Mouse (Mus musculus): ENCODE results near the gene Ehmt2.
"Not testable (repeated sequence)": the region's sequence is repeated elsewhere in the genome, so short reads cannot be mapped to it uniquely, and the experiment has no call there.

Ehmt2 gene

DNA sequence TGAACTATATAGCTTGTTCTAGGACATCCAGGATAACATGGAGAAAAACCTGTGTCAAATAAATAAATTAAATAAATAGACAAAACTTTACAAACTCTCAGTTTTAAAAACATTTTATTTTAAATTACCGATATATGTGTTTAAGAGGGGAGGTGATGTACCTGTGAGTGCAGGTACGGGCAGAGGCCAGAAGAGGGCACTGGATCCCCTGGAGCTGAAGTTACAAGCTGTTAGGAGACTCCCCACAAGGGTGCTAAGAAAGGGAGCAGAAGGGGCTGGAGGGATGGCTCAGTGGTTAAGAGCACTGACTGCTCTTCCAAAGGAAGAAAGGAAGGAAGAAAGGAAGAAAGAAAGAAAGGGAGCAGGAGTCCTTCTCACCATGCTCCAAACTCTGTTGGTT, 6.9 kb upstream of the Ehmt2 start:
- no peak for DNase-seq (ENCODE audit: low read depth, low spot score)

DNA sequence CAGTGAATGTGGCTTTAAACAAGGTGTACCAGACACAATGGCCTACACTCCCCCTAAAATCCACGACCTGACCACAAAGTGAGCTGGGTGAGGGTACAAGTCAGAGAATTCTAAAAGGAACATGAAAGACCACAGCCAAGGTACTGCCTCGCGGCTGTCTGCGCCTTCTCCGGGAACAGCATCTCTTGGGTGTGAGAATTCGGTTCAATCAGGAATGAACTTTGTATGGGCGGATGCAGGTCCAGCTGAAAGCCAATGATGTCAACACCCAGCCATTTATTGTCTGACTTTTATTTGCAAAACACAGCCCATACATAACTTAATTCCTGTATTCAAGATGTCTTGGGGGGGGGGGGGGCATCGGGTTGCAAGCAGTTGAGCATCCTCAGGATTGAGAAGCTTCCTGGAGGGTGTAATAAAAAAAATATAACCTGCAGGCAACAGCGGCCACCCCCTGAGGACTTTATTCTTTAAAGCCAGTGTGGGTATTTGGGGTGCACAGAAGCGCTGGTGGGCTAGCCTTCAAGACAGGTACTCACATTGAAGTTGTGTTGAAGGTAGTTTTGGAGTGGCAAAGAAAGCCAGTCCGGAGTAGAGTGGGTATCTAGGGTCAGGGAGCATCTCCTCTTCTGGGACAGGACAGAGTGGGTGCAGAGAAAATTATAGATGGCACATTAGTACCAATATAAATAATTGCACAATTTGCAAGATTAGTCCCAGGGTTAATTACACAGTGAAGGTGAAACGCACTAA, 5.0 kb upstream of the Ehmt2 start:
- DNase-seq (ENCODE audit: low read depth, low spot score): no peak

DNA sequence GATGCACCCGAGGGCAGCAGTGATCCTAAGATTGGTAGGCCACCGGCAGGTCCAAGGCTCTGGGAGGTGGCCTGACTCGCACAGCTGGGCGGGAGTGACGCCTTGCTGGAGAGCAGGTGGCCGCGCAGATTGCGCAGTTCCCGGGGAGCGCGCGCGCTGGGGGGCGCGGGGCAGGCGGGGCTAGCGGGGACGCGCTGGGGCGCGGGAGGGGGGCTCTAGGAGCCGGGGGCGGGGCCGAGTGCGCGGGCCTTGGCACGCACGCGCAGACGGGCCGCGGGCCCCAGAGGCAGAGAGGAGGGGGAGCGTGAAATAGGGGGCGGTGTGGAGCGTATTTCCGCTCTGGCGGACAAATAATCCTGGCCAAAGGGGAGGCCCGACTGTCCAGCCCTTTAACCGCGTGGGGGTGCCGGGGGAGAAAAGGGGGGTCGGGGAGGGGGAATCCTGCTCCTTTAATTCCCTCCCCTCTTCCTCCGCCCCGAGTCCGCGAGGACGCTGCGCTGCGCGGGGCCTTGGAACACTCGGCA, 4.1 kb upstream of the Ehmt2 start:
- DNase-seq (ENCODE audit: low read depth, low spot score): peak; percentile 55

DNA sequence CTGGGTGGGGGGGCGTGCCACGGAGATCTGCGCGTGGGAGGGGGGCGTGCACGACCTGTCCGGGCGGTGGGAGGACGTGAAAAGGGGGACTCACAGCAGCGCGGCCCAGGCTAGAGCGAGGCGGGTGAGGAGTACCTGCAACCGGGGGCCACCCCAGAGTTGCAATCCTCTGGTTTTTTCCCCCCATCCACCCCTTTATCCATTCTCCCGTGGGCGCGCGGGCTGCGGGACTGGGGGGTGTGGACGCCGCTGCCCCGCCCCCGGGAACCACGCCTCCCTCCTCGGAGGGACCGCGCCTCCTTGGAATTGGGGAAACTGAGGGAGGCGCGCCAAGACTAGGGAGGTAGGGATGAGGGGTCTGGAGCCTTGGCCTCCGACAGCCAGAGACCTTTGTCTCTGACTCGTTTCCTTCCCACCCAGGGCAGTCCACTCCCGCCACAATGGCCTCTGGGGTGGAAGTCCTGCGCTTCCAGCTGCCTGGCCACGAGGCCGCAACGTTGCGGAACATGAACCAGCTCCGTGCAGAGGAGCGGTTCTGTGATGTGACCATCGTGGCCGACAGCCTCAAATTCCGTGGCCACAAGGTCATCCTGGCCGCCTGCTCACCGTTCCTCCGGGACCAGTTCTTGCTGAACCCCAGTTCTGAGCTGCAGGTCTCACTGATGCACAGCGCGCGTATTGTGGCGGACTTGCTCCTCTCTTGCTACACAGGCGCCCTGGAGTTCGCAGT, 3.3 kb upstream of the Ehmt2 start:
- no peak for DNase-seq (ENCODE audit: low read depth, low spot score)

DNA sequence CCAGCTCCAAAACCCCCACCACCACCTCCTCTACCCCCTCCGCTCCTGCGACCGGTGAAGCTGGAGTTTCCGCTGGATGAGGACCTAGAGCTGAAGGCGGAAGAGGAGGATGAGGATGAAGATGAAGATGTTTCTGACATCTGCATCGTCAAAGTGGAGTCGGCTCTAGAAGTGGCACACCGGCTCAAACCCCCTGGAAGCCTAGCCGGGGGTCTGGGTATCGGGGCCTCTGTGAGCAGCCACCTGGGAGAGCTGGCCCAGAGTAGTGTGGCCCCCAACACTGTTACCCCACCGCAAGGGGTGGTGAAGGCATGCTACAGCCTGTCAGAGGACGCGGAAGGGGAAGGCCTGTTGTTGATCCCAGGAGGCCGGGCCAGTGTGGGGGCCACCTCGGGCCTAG, 2.5 kb upstream of the Ehmt2 start:
- no peak for DNase-seq (ENCODE audit: low read depth, low spot score)

DNA sequence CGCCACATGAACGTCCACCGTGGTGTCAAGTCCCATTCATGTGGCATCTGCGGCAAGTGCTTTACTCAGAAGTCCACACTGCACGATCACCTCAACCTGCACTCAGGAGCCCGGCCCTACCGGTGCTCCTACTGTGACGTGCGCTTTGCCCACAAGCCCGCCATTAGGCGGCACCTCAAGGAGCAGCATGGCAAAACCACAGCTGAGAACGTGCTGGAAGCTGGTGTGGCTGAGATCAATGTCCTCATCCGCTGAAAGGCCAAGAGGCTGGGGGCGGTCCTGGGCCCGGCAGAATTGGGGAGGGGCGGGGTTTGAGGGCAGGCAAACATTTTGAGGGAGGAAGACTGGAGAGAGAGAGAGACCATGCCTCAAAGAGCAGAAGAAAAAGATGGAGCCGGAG, 1.9 kb upstream of the Ehmt2 start:
- no peak for DNase-seq (ENCODE audit: low read depth, low spot score)

DNA sequence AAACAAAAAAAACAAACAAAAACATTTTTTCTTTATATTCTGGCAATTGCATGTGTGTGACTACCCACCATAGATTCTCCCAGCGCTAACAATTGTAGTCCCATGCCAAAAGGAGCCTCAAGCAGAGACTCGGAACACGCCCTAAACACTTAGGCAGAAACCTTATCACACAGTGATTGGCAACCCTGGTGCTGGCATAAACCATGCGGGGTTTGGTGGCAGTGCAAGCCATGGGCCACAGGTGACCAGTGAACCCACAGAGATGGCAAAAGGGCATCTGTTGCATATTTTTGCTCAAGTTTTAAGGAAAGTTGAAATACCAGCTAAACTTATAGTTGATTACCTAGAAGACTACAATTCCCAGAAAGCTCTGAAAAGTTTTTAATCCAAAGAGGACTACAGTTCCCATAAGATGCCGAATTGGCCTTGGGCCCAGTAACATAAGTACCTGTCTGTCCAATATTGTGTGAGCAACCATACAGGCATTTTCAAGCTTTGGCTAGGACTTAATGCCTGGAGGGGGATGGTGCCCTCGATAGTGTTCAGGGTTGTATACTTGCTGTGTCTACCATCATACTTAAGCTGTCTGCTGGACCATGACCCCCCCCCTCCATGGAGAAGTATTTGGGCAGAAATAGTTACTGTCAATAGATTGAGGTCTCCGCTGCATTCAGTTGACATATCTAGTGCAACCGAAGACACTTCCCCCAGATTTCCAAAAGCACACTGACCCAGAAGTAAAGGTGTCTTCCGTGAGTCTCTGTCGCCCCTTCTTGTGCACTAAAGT, 703 bp upstream of the Ehmt2 start:
- no peak for DNase-seq (ENCODE audit: low read depth, low spot score)

DNA sequence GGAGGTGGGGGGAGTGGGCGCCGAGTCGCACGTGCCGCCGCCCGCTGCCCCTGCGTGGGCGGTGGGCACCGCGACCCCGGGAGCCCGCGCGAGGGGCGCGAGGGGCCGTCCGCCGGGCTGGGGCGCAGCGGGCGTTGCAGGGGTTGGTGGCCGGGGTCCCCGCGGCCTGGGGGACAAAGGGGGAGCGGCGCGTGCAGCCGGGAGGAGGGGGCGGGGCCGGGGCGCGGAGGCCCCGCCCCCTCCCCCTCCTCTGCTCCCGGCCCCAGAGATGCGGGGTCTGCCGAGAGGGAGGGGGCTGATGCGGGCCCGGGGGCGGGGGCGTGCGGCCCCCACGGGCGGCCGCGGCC, 410 bp downstream of the Ehmt2 start:
- no peak for DNase-seq (ENCODE audit: low read depth, low spot score)

DNA sequence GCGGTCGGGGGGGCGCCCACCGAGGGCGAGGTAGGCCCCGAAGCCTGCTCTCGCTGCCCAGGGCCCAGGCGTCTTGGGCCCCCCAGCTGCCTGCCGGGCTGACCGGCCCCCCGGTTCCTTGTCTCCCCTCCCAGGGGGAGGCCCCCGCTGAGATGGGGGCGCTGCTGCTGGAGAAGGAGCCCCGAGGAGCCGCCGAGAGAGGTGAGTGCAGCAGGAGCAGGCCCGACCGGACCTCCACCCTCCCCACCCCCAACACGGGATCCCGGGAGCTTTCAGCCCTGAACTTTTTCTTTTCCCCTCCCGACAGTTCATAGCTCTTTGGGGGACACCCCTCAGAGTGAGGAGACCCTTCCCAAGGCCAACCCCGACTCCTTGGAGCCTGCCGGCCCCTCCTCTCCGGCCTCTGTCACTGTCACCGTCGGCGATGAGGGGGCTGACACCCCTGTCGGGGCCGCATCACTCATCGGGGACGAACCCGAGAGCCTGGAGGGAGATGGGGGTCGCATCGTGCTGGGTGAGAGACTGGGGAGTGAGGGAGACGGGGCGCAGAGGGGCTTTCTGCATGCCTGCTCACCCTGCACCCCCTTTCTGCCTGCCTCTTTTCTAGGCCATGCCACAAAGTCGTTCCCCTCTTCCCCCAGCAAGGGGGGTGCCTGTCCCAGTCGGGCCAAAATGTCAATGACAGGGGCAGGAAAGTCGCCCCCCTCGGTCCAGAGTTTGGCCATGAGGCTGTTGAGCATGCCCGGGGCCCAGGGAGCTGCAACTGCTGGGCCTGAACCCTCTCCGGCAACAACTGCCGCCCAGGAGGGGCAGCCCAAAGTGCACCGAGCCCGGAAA, 1.0 kb downstream of the Ehmt2 start:
- DNase-seq (ENCODE audit: low read depth, low spot score): no peak

DNA sequence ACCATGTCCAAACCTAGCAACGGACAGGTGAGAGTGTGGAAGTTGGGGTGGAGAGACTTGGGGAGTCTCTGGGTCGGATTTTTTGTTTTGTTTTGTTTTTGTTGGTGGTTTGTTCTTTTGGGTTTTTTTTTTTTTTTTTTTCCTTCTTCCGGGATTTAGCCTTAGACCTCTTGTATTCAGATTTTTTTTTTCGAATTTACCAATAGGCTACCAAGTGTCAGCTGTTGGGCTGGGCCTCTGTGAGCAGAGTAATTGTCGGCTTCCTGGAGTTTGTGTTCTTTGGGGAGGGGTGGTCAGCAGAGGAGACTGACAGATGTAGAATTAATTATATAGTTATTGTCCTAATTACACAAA, 1.6 kb downstream of the Ehmt2 start:
- DNase-seq (ENCODE audit: low read depth, low spot score): no peak

DNA sequence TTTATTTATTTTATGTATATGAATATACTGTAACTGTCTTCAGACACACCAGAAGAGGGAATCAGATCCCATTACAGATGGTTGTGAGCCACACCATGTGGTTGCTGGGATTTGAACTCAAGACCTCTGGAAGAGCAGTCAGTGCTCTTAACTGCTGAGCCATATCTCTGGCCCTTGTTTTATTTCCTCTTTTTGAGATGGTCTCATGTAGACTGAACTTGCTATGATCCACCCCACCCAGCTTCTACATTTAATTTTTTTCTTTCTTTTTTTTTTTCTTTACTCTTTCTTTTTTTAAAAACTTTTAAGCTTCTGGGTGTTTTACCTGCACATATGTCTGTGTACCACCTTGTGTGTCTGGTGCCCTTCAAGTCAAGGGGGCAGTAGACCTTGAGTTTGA, 2.6 kb downstream of the Ehmt2 start:
- DNase-seq (ENCODE audit: low read depth, low spot score): not testable (repeated sequence)

DNA sequence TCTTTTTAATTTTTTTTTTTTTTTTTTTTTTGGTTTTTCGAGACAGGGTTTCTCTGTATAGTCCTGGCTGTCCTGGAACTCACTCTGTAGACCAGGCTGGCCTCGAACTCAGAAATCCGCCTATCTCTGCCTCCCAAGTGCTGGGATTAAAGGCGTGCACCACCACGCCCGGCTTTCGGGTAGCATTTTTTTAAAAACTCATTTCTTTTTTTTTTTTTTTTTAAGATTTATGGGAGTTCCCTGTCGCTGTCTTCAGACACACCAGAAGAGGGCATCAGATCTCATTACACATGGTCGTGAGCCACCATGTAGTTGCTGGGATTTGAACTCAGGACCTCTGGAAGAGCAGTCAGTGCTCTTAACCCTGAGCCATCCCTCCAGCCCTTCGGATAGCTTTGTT, 3.7 kb downstream of the Ehmt2 start:
- not testable (repeated sequence) for DNase-seq (ENCODE audit: low read depth, low spot score)

DNA sequence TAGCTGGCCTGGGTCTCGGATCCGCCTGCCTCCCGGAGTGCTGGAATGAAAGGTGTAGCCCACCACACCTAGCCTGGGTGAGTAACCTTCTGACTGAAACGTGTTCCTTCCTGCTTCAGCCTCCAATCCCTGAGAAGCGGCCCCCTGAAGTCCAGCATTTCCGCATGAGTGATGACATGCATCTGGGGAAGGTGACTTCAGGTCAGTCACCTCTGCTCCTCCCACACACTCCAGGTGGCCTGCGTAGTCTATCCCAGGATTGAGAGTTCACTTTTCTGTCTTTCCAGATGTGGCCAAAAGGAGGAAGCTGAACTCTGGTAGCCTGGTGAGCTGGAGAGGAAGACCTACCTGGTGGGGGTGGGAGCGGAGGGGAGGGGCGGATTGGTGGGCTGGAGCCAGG, 4.6 kb downstream of the Ehmt2 start:
- no peak for DNase-seq (ENCODE audit: low read depth, low spot score)

DNA sequence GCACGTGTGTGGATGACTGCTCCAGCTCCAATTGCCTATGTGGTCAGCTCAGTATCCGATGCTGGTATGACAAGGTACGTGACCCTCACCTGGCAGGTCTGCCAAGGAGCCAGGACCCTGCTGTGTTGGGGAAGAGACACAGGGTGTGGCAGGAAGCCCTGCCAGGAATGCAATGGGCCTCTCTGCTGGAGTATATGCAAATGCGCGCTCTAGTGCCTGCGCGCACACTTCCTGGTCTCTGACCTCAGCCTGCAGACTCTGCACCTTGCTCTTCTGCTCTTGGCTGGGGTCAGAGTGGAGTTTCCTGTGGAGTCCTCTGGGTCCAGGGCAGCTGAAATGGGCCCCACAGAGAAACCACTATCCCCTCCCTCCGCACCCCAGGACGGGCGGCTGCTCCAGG, 12.7 kb downstream of the Ehmt2 start:
- DNase-seq (ENCODE audit: low read depth, low spot score): no peak

DNA sequence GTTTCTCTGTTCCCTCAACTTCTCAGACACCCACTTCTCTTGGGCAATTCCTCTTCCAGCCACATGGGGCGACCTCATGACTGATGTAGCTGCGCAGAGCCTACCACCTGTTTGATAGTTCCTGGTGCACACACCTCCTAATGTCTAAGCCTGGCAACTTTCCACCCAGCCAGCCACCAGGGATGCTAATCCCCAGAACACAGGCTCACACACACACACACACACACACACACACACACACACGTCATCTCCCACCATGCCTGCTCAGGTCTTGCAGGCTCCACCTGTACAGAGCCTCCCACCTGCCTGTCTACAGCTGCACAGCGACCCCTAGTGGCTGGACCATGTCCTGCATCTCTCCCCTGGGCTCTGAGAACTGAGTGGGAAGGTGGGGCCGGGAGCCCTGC, 13.7 kb downstream of the Ehmt2 start:
- peak; percentile 61 for DNase-seq (ENCODE audit: low read depth, low spot score)

DNA sequence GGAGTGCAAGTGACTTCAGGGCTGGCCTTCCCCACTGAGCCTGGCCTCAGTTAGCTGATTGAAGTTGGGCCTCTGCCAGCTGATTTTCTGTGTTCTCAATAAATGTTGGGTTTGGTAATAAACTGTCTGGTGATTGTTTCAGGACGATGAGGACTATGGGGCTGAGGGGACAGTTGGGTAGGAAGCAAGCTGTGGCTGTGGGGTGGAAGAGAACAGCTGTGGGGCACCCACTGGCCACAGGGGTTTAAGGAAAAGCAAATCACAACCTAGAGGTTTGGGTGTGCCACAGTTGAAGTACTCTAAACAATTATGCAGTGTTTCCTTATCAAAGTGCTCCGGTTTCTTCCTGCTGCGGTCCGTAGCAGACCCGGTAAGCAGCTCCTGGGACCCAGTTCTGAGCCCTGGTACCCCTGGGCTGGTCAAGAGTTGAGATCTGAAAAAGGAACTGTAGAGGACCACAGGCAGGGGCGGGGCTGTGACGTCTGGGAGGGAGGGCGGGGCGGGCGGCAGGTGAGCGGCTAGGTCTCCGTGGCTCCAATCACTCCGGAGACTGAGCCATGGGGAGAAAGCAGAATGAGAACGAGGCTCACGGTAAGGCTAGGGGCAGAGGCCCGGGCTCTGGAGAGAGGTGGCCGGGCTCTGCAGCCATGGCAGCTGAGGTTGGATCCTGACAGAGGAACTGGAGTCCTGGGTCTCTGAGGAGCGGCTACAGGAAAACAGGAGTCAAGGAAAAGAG, 15.8 kb downstream of the Ehmt2 start, which contains the start of gene Slc44a4:
Gene Slc44a4, plus strand, starts transcription at position 537 of the 736 bp plus-strand sequence.
- DNase-seq (ENCODE audit: low read depth, low spot score): no peak

DNA sequence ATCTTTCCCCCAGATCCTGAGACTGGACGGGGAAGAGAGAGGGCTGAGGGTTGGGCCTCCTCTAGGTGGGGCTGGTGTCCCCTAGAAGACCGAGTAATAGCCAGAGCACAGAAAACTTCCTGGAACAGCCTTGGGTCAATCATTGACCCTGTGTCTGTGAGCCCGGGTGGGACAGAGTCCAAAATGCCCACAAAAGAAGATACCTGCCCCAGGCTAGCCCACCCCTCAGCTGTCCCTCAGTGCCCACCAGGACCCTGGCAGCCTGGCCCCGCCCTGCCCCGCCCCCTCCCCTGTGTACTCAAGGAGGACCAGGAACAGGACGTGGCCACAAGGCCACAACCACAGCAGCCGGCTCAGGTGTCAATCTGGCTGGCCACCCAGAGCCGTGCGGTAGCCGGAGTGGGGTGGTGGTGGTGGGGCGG, 17.2 kb downstream of the Ehmt2 start:
- DNase-seq (ENCODE audit: low read depth, low spot score): no peak

DNA sequence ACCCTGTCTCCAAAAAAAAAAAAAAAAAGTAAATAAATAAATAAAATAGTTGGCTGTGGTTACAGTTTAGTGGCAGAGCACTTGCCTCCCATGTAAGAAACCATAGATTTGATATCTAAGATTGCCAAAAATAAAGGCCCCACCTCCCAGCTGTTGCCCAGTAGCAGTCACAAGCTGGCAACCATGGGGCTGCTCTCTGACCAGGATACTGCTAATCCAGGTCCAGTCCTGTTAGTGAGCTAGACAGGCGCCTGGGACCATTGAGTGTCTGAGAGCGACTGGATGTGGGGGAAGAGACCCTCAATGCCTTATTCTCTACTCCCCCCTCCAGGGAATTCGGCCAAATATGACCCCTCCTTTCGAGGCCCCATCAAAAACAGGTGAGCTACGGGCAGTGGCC, 18.0 kb downstream of the Ehmt2 start:
- no peak for DNase-seq (ENCODE audit: low read depth, low spot score)

DNA sequence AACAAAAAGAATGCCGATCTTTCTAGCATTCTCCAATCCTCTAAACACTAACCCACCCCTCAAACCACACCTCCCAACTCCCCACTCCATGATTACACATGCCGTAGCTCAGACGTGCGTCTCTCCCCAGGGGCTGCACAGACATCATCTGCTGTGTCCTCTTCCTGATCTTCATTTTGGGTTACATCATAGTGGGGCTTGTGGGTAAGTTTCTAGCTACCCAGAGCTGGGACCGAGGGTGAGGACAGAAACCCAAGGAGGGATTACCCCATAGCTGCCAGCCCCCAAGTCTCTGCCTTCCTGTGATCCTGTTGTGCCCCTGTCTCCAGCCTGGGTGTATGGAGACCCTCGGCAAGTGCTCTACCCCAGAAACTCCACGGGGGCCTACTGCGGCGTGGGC, 18.9 kb downstream of the Ehmt2 start:
- no peak for DNase-seq (ENCODE audit: low read depth, low spot score)

DNA sequence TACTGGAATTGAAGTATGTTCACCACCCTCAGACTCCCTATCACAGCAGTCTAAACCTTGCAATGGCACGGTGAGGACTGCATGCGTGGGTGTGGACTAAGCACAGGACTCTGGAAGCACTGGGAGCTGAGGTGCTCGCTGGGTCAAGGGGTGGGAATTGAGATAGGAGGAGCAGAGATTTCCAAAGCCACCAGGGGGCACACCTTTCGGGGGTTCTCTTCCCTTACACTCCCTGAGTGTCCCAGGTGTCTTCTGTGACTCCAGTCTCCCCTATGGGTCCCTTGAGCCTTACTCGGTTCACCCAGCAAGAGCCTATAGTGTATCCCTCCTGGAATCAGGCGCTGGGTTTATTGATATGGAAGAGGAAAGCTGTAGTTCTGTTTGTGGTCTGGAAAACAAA, 24.7 kb downstream of the Ehmt2 start:
- DNase-seq (ENCODE audit: low read depth, low spot score): no peak

DNA sequence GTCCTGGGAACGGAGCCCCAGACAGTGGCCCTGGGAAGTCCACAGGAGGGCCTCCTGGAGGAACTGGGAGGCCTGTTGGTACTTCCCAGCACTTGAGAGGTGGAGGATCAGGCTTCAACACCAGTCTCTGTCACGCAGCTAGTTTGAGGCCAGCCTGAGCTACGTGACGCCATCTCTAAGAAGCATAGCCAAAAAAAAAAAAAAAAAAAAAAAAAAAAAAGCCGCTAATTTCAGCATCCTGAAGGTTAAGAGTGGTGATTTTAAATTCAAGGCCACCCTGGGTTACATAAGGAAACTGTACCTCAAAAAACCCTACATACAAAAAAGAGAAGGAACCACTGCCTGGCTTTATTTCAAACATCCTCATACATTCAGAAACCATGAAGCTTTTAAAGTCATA, 26.0 kb downstream of the Ehmt2 start:
- no peak for DNase-seq (ENCODE audit: low read depth, low spot score)

All from c-Kit-negative CD71-positive TER-119-positive erythroid progenitor cells, embryonic 14.5 days (primary cell).